Mouse (Mus musculus) gastrocnemius, postnatal 4 days (tissue): ENCODE measurements around the gene Trim58. TPM values are rescaled to one million over a fixed set of nuclear protein-coding genes. Genes with fewer than 3 reads are reported as not detected.

Source experiments
- DNase-seq, 2 experiments: peaks; one replicate each; pipeline ENCODE4 v3.0.0; 2021 to 2022; ENCODE audit warnings: low spot score in 2 of 2, mixed read lengths in 2 of 2
- long read RNA-seq, 2 experiments: library from polyadenylated mRNA; stranded (forward); transcript quantifications; one replicate each; pipeline ENCODE4 v2.0.0; 2021
- total RNA-seq, 2 experiments: library from RNA; stranded (reverse); gene quantifications; 2 replicates each; pipeline ENCODE4 v1.2.3; 2021

Trim58 gene
- under 1 TPM in 1 of 2 experiments, not detected in 1; 0.13 TPM for total RNA-seq
- long read RNA-seq, experiment 1 = 0 reads
- long read RNA-seq, experiment 2, partial matches to known transcripts = 0 of 1 reads
- long read RNA-seq, experiment 2, other reads (novel, unspliced or antisense) = 0 of 1 reads

DNA sequence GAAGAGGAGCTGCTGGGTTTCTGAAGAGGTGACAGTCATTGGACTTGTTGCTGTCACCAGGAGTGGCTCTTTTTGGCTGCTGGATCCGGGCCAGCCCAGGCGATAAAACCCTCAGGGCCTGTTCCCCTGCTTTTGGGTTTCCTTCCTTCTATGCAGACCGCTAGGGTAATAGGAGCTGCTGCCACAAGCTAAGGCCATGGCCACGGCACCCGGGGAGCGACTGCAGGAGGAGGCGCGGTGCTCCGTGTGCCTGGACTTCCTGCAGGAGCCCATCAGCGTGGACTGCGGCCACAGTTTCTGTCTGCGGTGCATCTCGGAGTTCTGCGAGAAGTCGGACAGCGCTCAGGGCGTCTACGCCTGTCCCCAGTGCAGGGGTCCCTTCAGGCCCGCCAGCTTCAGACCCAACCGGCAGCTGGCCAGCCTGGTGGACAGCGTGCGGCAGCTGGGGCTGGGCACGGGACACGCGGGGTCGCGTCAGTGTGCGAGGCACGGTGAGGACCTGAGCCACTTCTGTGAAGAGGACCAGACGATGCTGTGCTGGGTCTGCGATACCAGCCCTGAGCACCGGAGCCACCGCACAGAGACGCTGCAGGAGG lies at the start of gene Trim58:
Gene Trim58, plus strand, starts transcription at position 194 of the 596 bp plus-strand sequence.
- DNase-seq = peak in 1 of 2 experiments; percentile 21

DNA sequence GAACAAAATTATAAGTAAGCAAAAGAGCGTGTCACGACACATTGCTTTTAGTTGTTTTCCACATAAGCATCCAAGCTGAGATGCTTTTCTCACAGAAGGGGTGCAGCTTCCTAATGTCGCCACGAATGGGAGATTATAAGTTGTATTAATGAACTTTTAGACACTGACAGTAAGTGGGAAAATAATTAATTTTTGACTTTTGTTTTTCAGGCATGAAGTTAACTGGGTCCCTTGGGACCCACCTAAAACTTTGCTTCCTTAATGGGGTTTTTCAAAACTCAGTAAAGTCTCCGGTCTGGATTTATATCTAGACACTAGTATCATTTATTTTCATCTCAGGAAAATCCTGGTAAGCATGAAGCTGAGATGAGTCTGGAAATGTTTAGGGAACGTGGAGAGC lies 45.5 kb upstream of the Trim58 start, which contains the start of gene Olfr324:
Gene Olfr324, plus strand, starts transcription at position 301 of the 400 bp plus-strand sequence.
- DNase-seq = no peak

DNA sequence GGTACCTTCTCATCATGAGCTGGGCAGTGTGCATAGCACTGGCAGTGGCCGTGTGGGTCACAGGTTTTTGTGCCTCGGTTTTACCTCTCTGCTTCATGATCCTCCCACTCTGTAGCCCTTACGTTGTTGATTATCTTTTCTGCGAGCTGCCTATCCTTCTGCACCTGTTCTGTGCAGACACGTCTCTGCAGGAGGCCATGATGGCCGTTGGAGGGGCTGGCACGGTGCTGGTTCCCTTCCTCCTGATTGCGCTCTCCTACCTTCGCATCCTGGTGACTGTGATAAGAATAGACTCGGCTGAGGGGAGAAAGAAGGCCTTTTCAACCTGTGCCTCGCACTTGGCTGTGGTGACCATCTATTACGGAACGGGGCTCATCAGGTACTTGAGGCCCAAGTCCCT lies 42.4 kb upstream of the Trim58 start:
- DNase-seq = no peak

DNA sequence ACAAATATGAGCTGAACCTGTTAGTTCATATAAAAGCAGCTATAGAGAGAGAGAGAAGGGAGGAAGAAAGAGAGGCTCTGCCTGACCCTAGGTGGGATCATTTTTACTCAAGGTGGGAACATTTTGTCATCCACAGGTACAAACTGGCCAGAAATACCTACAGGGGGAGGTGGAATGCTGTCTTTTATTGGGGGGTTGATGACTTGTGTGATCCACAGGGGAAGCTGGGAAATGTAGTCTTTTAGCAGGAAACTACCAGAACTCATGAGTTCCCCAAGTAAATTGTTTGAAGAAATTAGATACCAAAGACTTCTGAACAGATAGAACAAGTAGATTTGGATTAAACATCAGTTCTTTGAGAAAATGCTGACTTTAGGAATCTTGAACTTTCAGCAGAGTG lies 38.2 kb upstream of the Trim58 start:
- no peak for DNase-seq

DNA sequence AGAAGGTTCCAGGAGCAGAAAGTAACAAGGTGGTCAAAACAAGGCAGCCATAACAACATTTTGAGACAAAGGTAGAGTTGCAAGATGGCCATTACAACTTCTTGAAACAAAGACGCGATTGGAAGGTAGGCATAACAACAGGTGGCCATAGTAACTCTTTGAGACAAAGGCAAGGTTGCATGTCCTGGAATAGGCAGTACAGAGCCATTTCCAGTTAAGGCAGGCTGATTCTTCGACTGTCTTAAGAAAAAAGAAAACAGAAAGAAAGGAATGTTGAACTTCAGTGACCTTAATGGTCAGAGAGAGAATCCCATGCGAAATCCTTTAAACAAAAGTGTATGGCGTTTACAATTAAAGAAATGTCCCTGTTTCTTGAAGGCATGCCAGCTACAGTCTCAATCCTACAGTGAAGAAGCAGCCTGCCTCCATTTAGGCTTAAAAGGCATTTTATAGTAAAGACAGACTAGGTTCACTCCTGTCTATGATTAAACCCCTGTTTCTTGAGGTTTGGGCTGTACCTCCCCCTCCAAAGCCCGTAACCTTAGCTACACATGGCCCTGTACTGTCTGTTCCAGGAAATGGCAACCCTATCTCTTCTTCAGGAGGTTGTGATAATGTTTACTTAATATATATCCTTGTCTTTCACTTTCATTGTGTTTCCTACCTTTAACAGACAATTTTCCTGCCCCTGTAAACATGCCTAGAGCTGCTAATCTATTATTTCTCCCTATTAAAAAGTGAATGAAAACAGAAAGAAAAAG lies 37.3 kb upstream of the Trim58 start:
- no peak for DNase-seq

DNA sequence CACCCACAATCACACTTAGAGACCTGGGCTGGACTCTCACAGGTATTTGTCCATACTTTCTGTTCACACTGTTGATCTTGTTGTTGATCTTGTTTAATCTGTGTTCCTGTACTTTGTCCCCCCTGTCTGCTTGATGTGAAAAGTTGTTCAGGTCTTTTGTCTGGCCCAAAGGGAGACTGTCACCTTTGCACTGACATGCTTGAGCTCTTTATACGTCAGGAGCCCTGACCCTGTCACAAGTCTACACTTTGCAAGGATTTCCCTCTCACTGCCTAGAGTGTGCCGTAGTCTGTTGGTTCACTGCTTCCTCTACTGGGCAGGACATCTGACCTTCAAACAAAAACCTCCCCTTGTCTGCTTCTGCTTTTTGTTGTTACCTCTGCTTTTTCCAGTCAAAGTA lies 35.6 kb upstream of the Trim58 start:
- no peak for DNase-seq

DNA sequence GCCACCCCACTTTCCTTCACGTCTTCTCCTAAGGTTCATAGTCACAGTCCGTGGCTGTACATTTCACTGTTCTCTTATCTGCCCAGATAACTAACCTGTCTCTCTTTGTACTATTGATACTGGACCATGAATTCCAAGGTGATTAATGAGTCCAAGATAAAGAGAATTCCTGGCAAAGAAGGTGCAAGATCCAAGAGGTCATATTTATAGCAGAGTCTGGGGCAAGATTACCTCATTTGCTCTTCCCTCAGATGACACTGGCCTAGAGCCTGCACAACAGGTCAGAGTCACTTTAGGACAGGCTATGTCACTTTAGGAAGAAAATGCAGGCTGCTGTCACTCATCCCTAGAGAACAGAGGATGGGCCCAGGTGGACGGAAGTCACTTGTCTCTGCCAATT lies 35.0 kb upstream of the Trim58 start:
- no peak for DNase-seq

DNA sequence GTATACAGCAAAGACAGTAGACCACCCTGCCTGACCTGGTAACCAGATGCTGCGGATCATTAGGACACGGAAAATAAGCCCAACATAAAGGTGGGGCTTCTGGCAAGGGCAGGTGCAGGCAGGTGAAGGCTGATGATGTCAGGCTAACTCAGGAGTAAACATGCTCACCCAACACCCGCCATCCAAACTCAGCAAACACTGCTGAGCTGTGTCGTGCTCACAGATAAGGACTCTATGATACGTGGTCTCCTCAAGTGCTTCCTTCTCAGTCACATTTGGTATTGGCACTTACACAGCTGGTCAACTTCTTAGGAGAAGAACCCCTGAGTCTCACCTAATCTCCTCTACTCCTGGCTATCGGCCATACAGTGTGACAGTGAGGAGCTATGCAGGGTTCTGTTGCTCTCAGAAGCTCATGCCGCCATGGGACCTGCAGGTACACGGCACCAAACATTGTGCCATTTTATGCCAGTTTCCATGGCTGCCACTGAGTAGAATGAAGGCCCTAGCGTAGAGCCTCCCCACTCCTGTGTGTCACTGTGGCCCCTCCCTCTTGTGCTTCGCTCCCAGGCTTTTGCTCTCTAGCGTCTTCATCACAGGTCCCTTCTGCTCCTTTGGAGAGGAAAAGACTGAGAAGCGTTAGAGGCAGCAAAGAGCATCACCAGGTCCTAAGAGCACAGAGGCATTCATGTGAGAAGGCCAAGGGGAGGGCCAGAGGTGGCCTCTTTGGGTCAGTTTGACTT lies 33.9 kb upstream of the Trim58 start:
- no peak for DNase-seq

DNA sequence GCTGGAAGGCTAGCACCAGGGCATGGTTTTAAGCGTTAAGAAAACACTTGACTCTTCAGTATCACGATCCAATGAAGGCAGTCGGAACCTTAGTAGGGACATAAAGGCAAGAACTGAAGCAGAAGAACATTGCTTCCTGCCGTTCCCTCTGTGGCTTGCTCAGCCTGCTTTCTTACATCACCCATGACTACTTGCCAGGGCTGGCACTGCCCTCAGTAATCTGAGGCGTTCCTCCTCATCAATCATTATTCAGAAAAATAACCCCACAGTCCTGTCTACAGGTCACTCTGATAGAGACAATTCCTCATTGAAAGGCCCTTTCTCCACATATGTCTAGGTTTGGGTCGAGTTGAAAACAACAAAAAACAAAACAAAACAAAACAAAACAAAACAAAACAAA lies 33.2 kb upstream of the Trim58 start:
- no peak for DNase-seq

DNA sequence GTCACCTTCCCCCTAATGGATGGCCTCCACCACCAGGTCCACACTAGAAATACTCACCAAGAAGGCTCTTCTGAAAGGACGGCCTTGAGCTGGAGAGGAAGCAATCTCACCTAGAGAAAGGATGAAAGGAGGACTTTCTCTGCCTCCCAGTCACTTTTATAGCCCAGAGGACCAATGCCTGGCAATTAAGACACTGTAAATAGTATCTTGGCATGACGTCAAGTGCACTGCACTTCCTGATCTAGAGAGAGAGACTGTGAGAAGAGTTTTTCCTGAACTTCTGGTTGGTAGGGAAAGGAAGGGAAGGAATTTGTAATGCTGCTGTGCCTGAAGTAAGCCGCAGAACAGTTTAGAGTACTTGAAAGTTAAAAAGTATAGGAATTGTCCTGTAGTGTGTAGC lies 26.9 kb upstream of the Trim58 start:
- DNase-seq = no peak

DNA sequence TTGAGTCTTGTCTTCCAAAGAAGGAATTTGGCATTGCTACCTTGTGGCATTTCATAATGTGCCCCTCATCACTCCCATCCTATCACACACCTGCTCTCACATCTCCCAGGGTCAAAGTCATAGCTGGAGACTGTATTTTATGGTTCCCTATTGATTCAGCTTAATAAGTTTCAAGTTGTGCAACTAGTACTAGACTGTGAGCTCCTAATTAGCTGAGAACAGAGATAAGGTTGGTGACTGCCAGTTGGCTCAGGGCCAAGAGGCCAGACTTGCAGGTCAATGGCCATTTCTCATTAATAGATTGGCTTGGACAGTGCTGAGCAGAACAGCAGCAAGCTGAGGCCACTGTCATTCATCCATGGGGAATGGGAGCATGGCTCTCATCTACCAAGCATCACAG lies 25.7 kb upstream of the Trim58 start:
- DNase-seq = no peak

DNA sequence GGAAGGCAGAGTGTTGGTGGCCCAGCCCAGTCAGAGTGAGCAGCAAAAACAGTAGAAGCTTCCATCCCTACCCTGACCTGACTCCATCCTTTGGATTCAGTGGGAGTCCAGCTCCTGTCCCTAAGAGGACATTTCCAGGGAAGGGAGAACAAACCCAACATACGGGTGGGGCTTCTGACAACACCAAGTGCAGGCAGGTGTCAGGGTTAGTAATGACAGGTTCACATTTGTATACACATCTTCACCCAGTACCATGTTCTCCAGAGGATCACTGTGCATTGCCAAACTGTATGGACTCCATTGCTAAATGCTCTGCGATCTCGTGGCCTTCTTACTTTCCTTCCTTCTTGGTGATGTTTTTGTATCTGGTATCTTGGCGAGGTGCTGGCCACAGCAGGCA lies 24.3 kb upstream of the Trim58 start, which contains the start of gene 2210407C18Rik:
Gene 2210407C18Rik, minus strand, starts transcription at position 101 of the 400 bp plus-strand sequence.
- no peak for DNase-seq

DNA sequence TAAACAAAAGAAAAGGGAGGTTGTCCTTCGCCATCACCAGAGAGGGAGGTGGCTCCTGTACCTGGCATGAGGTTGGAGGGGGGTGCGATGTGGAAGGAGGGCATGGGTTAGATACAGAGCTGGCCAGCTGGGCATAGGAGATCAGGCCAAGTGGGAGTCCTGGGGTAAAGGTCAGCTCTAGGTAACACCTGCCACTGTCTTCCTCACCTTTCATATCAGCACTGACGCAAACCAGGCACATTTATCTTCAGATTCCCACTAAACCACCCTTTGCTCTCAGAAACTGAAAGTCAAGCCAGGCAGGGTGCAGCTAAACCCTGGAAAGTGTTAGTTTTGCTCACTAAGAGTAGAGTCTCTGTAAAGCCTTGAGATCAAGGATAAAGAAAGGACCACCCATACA lies 21.9 kb upstream of the Trim58 start:
- no peak for DNase-seq

DNA sequence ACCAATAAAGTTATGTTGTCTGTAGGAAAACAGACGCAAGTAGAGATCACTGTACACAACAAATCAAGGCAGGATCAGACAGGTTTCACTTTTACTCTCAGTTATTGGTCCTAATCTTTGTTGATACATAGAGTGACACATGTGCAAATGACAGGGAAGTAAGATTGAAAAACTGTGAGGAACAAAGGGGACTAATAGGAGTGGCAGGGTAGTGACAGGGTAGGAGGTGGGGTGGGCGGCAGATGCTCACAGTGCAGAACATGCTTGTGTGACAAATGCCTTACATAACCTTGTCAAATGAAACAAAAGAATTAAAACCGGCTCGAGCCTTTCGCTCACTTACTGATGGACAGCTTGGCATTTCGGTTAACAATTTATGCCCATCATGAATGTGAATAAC lies 21.5 kb upstream of the Trim58 start:
- no peak for DNase-seq

DNA sequence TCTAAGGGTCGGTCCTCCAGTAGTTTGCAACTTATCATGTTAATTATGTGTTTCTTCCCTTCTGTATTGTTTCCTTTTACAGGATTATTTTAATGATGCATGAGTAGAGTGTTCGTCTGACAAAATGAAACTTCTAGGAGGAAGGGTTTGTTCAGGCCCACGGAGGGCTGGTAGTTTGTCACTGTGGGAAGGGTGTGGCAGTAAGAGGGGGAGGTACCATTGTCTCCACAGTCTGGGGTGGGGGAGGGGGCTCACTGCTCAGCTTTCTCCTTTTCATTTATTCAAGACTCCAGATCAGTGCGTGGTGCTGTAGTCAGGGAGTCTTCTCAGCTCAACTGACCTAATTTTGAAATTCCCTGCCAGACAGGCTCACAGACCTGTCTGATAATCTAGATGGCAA lies 14.1 kb upstream of the Trim58 start:
- DNase-seq = no peak

DNA sequence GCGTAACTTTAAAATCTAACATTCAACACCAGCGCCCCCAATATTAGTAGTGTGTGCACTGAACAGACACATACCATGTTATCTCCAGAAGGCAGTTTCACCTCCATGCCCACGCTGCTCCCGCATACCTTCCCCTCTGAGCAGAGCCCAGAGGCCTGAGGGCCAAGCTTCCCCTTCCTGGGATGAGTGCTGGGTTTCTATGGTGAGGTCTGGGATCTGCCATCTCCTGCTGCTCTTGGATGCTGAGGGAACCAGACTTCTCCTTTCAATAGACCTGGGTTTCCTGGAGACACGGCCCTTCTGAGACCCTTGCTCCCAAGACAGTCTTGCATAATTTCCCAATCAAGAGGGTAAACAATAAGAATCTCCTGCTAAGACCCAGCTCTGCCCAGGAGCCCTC lies 9.9 kb upstream of the Trim58 start, which contains the start of gene Olfr323:
Gene Olfr323, minus strand, starts transcription at position 101 of the 400 bp plus-strand sequence.
- no peak for DNase-seq

DNA sequence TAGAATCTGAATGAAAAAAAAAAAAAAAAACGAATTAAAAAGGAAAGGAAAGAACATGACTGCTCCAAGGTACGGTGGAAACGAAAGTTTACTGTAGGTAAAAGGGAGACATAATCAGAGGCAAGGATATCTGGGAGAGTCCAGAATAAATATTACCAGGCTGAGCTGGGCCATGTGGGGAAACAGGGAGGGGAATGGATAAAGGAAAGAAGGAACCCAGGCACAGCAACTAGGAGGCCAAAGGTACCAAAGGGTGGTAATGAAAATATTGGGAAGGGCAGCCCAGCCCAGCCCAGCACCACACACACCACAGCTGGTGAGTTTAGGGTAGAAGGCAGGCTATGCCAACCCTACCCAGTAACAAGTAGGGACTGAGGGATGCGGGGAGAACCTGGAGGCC lies 5.4 kb upstream of the Trim58 start:
- DNase-seq = no peak

DNA sequence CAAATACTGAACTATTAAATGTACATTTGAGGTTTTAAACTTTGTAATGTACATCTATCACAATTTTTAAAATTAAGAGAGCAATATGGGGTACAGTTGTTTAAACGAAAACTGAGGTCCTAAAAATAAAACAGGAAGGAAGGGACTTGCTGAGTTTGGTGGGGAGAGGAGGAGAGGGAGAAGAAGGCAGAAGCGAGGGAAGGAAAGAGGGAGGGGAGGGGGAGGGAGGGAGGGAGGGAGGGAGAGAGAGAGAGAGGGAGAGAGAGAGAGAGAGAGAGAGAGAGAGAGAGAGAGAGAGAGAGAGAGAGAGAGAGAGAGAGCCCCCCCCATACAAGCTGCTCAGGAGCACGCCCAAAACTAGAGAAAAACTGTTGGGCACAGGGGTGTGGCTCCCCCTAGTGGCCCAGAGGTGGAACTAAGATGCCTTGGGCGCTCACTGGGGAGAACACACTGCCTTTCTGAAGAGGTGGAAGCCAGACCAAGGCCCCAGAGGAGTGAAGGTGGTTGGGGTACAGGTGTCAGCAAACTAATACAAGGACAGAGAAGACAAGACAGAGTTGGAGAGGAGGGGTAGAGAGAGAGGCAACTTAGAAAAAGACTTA lies 3.8 kb upstream of the Trim58 start:
- DNase-seq = peak; percentile 30 to 36

DNA sequence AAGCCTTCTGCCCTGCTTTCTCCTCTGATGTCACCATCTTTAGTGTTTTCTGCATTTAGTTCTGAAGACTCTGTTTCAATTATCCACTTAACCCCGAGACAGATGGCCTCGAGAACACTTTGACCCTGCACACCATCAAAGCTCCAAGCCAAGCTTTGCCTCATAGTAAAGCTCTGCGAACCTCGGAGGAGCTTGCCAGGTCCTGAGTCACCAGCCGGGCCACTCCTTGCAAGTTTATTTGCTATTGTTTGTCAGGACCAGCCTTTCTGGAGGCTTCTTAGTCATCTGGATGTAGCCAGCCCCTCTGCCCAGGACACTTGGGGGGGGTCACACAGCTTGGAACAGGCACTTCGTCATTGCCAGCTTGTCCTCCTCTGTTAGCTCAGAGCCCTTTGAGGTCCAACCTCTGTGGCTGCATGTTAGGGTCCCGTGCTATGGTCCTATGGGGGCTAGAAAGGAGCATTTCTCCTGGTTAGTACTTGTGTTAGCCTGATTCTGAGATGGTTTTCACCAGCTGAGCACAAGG lies 2.0 kb upstream of the Trim58 start:
- no peak for DNase-seq

DNA sequence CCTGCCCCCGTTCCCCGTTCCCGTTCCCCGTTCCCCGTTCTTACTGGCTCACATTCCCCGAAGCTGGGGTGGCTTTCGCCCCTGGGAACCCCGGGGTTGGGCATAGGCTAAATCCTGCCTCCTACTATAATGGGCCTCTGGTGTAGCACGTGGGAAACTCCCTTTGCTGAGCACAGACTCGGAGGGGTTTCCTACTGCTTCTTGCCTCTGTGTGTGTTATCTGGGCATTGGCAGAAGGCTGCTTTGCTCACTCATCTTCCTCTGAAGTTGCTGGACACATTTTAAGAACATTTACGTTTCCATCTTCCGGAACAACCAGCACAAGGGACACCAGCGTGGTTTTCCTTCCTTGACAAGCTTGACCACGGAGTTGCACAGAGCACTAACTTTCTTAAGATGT lies 792 bp downstream of the Trim58 start:
- no peak for DNase-seq
